Mouse (Mus musculus) midbrain, embryonic 16.5 days (tissue): ENCODE results near the gene Pax7. TPM values are rescaled to one million over a fixed set of nuclear protein-coding genes. Genes with fewer than 3 reads are reported as not detected.

Experiments used
- ATAC-seq: fragments of 200-750 bp; cut with Nextera tagmentation; 2 replicates; pipeline ENCODE4 v1.8.0; 2017; ENCODE audit warnings: moderate TSS enrichment
- H3K27ac ChIP-seq: fragments of 300-500 bp; sonication (generic); 2 replicates; pipeline ENCODE4 v1.5.1; 2014; ENCODE audit warnings: mild to moderate bottlenecking, low read length, mixed read lengths
- H3K27me3 ChIP-seq: fragments of 300-500 bp; sonication (generic); 2 replicates; pipeline ENCODE4 v1.6.1; 2014; ENCODE audit warnings: low read depth, low read length, mixed read lengths; ENCODE audit not compliant: control insufficient read depth, insufficient read depth
- H3K36me3 ChIP-seq: fragments of 300-500 bp; sonication (generic); 2 replicates; pipeline ENCODE4 v1.6.1; 2014; ENCODE audit warnings: mild to moderate bottlenecking, low read length, moderate library complexity, mixed read lengths; ENCODE audit not compliant: control insufficient read depth, insufficient read depth
- H3K4me1 ChIP-seq: fragments of 300-500 bp; sonication (generic); 2 replicates; pipeline ENCODE4 v1.6.1; 2014; ENCODE audit warnings: mild to moderate bottlenecking, low read length, mixed read lengths; ENCODE audit not compliant: control insufficient read depth, insufficient read depth
- H3K4me2 ChIP-seq: fragments of 300-500 bp; sonication (generic); 2 replicates; pipeline ENCODE4 v1.6.1; 2014; ENCODE audit warnings: mild to moderate bottlenecking, low read length, mixed read lengths
- H3K4me3 ChIP-seq: fragments of 300-500 bp; sonication (generic); 2 replicates; pipeline ENCODE4 v1.5.1; 2014; ENCODE audit warnings: low read depth, mild to moderate bottlenecking, low read length, moderate library complexity, mixed read lengths
- H3K9ac ChIP-seq: fragments of 300-500 bp; sonication (generic); 2 replicates; pipeline ENCODE4 v1.6.1; 2014; ENCODE audit warnings: low read depth, low read length, mixed read lengths
- H3K9me3 ChIP-seq: fragments of 300-500 bp; sonication (generic); replicated peaks from 2 replicates; pipeline ENCODE4 v1.6.1; 2014; ENCODE audit warnings: mild to moderate bottlenecking, low read length, mixed read lengths; ENCODE audit not compliant: control insufficient read depth, poor library complexity, severe bottlenecking
- whole genome bisulfite sequencing: fragments of 180-500 bp; shearing (Covaris S2); extraction: QIAGEN DNeasy Blood & Tissue Kit; methylation state at CpG from one replicate; pipeline ENCODE4 v1.1.7; 2014; 5-methylcytosine and 5-hydroxymethylcytosine counted together
- polyA plus RNA-seq: library from polyadenylated mRNA; unstranded; fragments of >200 nt; fragmentation: Nextera tagmentation; extraction: Ambion mirVana; gene quantifications from 2 replicates; pipeline ENCODE4 v1.2.1, GENCODE M21; 2015

Pax7 gene
- polyA plus RNA-seq, 1 experiment from 2014 or later, result 4.4 TPM

- WGBS, result under 1% methylated on average over 51 of the region's 65 CpGs
- peak overlapping the region; percentile 76 for H3K27ac ChIP-seq
Observed at GRCm38 (mm10) chr4:139821491-139822160, 11.7 kb downstream of the Pax7 start.

DNA sequence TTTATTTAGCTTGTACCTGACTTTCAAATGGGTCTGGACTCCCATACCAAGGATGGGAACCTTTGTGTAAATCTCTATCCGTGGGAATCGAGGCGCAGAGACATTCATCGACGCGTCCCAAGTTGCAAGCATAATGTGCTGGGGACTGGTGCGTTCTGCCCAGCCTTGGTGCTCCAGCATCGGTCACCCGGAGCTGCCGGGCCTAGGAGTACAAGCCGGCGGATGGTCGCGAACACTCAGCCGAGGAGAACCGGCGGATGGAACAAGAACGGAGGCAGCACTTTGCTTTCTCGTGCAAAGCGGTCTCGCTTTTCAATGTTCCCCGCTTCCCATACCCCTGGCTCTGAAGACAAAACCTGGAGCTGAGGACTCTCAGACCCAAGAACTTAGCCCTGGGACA is 12.3 kb downstream of the Pax7 start:
- peaks cover 16% of the 10 kb centered on the region for H3K4me1 ChIP-seq
- no peaks in the 10 kb centered on the region for H3K9me3 ChIP-seq
- peak overlapping the region; percentile 76 for H3K27ac ChIP-seq
- no peak for ATAC-seq
- H3K27me3 ChIP-seq, result peaks cover 42% of the 10 kb centered on the region
- peak overlapping the region; percentile 54 for H3K4me2 ChIP-seq
- peak overlapping the region; percentile 10 for H3K9ac ChIP-seq
- peak overlapping the region; percentile 29 for H3K4me3 ChIP-seq
- no peaks in the 10 kb centered on the region for H3K36me3 ChIP-seq
- 1% methylated on average over 22 of the region's 22 CpGs for WGBS

More at GRCm38 (mm10) chr4:139821491-139822160, 11.7 kb downstream of the Pax7 start:
- Histone ChIP-seq H3K9me3 (no peaks in the 10 kb centered on the region), H3K4me2 (peak overlapping the region; percentile 54), H3K9ac (peak overlapping the region; percentile 10), H3K36me3 (no peaks in the 10 kb centered on the region), H3K27me3 (peaks cover 40% of the 10 kb centered on the region), H3K4me1 (peaks cover 16% of the 10 kb centered on the region), H3K4me3 (peak overlapping the region; percentile 29)
- peak; percentile 18; the same call in 1 of the 2 replicates for ATAC-seq

- H3K9ac ChIP-seq, result no peak overlapping the region
- H3K4me1 ChIP-seq, result peaks cover 16% of the 10 kb centered on the region
- H3K27me3 ChIP-seq, result peaks cover 50% of the 10 kb centered on the region
- no peak overlapping the region for H3K4me3 ChIP-seq
- H3K36me3 ChIP-seq, result no peaks in the 10 kb centered on the region
- H3K27ac ChIP-seq, result no peak overlapping the region
- 2% methylated on average over 8 of the region's 9 CpGs for WGBS
- no peak overlapping the region for H3K4me2 ChIP-seq
- no peaks in the 10 kb centered on the region for H3K9me3 ChIP-seq
- no peak for ATAC-seq
Observed at GRCm38 (mm10) chr4:139819411-139820030, 13.8 kb downstream of the Pax7 start.

GRCm38 (mm10) chr4:139818163-139818562 is 15.2 kb downstream of the Pax7 start:
- no peak for ATAC-seq
- Histone ChIP-seq H3K9me3 (no peaks in the 10 kb centered on the region), H3K36me3 (no peaks in the 10 kb centered on the region), H3K27ac (no peak overlapping the region), H3K4me3 (no peak overlapping the region), H3K27me3 (peaks cover 63% of the 10 kb centered on the region), H3K9ac (no peak overlapping the region), H3K4me1 (peaks cover 6% of the 10 kb centered on the region), H3K4me2 (no peak overlapping the region)
- 6% methylated on average over 7 of the region's 7 CpGs for WGBS

GRCm38 (mm10) chr4:139813371-139813960 is 19.9 kb downstream of the Pax7 start:
- H3K9ac ChIP-seq, result no peak overlapping the region
- no peak overlapping the region for H3K4me2 ChIP-seq
- no peak for ATAC-seq
- 28% methylated on average over 9 of the region's 9 CpGs for WGBS
- H3K36me3 ChIP-seq, result no peaks in the 10 kb centered on the region
- H3K9me3 ChIP-seq, result no peaks in the 10 kb centered on the region
- H3K4me1 ChIP-seq, result peaks cover 15% of the 10 kb centered on the region; the same call in 1 of the 2 replicates
- no peak overlapping the region for H3K4me3 ChIP-seq
- peaks cover 62% of the 10 kb centered on the region for H3K27me3 ChIP-seq
- H3K27ac ChIP-seq, result no peak overlapping the region

- Histone ChIP-seq H3K27ac (no peak overlapping the region), H3K9ac (no peak overlapping the region), H3K4me3 (no peak overlapping the region), H3K4me2 (no peak overlapping the region), H3K36me3 (no peaks in the 10 kb centered on the region), H3K9me3 (no peaks in the 10 kb centered on the region), H3K4me1 (peaks cover 24% of the 10 kb centered on the region), H3K27me3 (peaks cover 56% of the 10 kb centered on the region)
- 28% methylated on average over 4 of the region's 4 CpGs for WGBS
- no peak for ATAC-seq
Observed at GRCm38 (mm10) chr4:139811901-139812300, 21.4 kb downstream of the Pax7 start.

GRCm38 (mm10) chr4:139811475-139811874 is 21.9 kb downstream of the Pax7 start:
- 0 out of 2 replicates have a peak, but pooled peaks have one; percentile 16 for ATAC-seq
- H3K27me3 ChIP-seq, result peaks cover 51% of the 10 kb centered on the region
- H3K27ac ChIP-seq, result no peak overlapping the region

GRCm38 (mm10) chr4:139810762-139811438 is 22.4 kb downstream of the Pax7 start:
- H3K9me3 ChIP-seq, result no peaks in the 10 kb centered on the region
- H3K27ac ChIP-seq, result no peak overlapping the region
- peaks cover 24% of the 10 kb centered on the region for H3K4me1 ChIP-seq
- WGBS, result 2% methylated on average over 22 of the region's 22 CpGs
- peak; percentile 61 for ATAC-seq
- peaks cover 46% of the 10 kb centered on the region for H3K27me3 ChIP-seq
- H3K36me3 ChIP-seq, result no peaks in the 10 kb centered on the region
- no peak overlapping the region for H3K4me2 ChIP-seq
- H3K9ac ChIP-seq, result no peak overlapping the region
- no peak overlapping the region for H3K4me3 ChIP-seq

More at GRCm38 (mm10) chr4:139811475-139811874, 21.9 kb downstream of the Pax7 start:
- no peak overlapping the region for H3K4me2 ChIP-seq
- H3K9me3 ChIP-seq, result no peaks in the 10 kb centered on the region
- no peak overlapping the region for H3K9ac ChIP-seq
- H3K4me1 ChIP-seq, result peaks cover 24% of the 10 kb centered on the region
- H3K36me3 ChIP-seq, result no peaks in the 10 kb centered on the region
- H3K4me3 ChIP-seq, result no peak overlapping the region
- 4% methylated on average over 5 of the region's 5 CpGs for WGBS
